Mouse (Mus musculus): Measurements from ENCODE around the gene Ccdc97.
"Not testable (repeated sequence)": the region's sequence is repeated elsewhere in the genome, so short reads cannot be mapped to it uniquely, and the experiment has no call there.

Ccdc97 gene

GRCm38 (mm10) chr7:25718788-25719417 is at the start of gene Ccdc97:
TSS of gene Ccdc97 (minus strand) at chr7:25719088.
- DNase-seq = peak; percentile 94

- DNase-seq = no peak
These were observed 49.3 kb upstream of the Ccdc97 start for GRCm38 (mm10) chr7:25768229-25768628.

GRCm38 (mm10) chr7:25766108-25766507 is 47.2 kb upstream of the Ccdc97 start:
- no peak for DNase-seq

GRCm38 (mm10) chr7:25764221-25764620 is 45.3 kb upstream of the Ccdc97 start:
- no peak for DNase-seq

GRCm38 (mm10) chr7:25763678-25764077 is 44.8 kb upstream of the Ccdc97 start:
- DNase-seq = no peak

GRCm38 (mm10) chr7:25761354-25761753 is 42.5 kb upstream of the Ccdc97 start:
- no peak for DNase-seq

GRCm38 (mm10) chr7:25756011-25756410 is 37.1 kb upstream of the Ccdc97 start:
- DNase-seq = peak; percentile 79

- no peak for DNase-seq
These were observed 36.6 kb upstream of the Ccdc97 start for GRCm38 (mm10) chr7:25755468-25755833.

- peak; percentile 99 for DNase-seq
These were observed 36.0 kb upstream of the Ccdc97 start, which contains the start of gene Hnrnpul1 for GRCm38 (mm10) chr7:25754738-25755467. TSS of gene Hnrnpul1 (minus strand) at chr7:25754757.

GRCm38 (mm10) chr7:25754439-25754737 is 35.5 kb upstream of the Ccdc97 start:
- DNase-seq = no peak

GRCm38 (mm10) chr7:25753643-25754438 is 35.0 kb upstream of the Ccdc97 start:
- peak; percentile 15 for DNase-seq

GRCm38 (mm10) chr7:25753076-25753475 is 34.2 kb upstream of the Ccdc97 start:
- no peak for DNase-seq

GRCm38 (mm10) chr7:25746844-25747243 is 28.0 kb upstream of the Ccdc97 start:
- DNase-seq = no peak

- DNase-seq = no peak
These were observed 19.4 kb upstream of the Ccdc97 start for GRCm38 (mm10) chr7:25738277-25738676.

- DNase-seq = no peak
These were observed 18.0 kb upstream of the Ccdc97 start for GRCm38 (mm10) chr7:25736920-25737319.

GRCm38 (mm10) chr7:25734991-25735390 is 16.1 kb upstream of the Ccdc97 start:
- DNase-seq = no peak

GRCm38 (mm10) chr7:25731294-25732055 is 12.6 kb upstream of the Ccdc97 start:
- DNase-seq = no peak

GRCm38 (mm10) chr7:25729862-25730261 is 11.0 kb upstream of the Ccdc97 start:
- no peak for DNase-seq

GRCm38 (mm10) chr7:25729396-25729795 is 10.5 kb upstream of the Ccdc97 start:
- DNase-seq = no peak

- DNase-seq = no peak
These were observed 8.9 kb upstream of the Ccdc97 start for GRCm38 (mm10) chr7:25727800-25728199.

- DNase-seq = no peak
These were observed 7.0 kb upstream of the Ccdc97 start for GRCm38 (mm10) chr7:25725886-25726285.

- not testable (repeated sequence) for DNase-seq
These were observed 2.9 kb upstream of the Ccdc97 start for GRCm38 (mm10) chr7:25721776-25722175.

GRCm38 (mm10) chr7:25720760-25721159 is 1.9 kb upstream of the Ccdc97 start:
- no peak for DNase-seq
